Mouse (Mus musculus) ES-E14 (cell line): ENCODE results near the gene L3mbtl1. TPM values are rescaled to one million over a fixed set of nuclear protein-coding genes. Genes with fewer than 3 reads are reported as not detected.

Experiments
- DNase-seq: peaks from one replicate; pipeline ENCODE4 v3.0.0-alpha.2; 2013; ENCODE audit warnings: low read depth, low spot score
- H3K27ac ChIP-seq: 2 replicates; pipeline ENCODE4 v1.5.1; 2012; ENCODE audit warnings: low read depth, mild to moderate bottlenecking, low read length, moderate library complexity, mixed read lengths; ENCODE audit not compliant: poor library complexity, insufficient read depth, severe bottlenecking
- H3K36me3 ChIP-seq: 2 replicates; pipeline ENCODE4 v1.6.1; 2012; ENCODE audit warnings: mild to moderate bottlenecking, low read length, moderate library complexity, mixed read lengths; ENCODE audit not compliant: control insufficient read depth, poor library complexity, insufficient read depth, severe bottlenecking
- H3K4me1 ChIP-seq, 2 experiments: fragments of 150-350 bp in 1 of 2; sonication (generic) in 1 of 2; 2 replicates each; pipeline ENCODE4 v1.6.1; 2012; ENCODE audit warnings: low read length in 2 of 2, mild to moderate bottlenecking in 1 of 2, mixed read lengths in 1 of 2; ENCODE audit not compliant: control insufficient read depth in 2 of 2, insufficient read depth in 2 of 2, poor library complexity in 1 of 2
- H3K4me3 ChIP-seq, 2 experiments: fragments of 150-350 bp in 1 of 2; sonication (generic) in 1 of 2; 2 replicates each; pipeline ENCODE4 v1.5.1; 2012; ENCODE audit warnings: low read length in 2 of 2, low read depth in 1 of 2, mild to moderate bottlenecking in 1 of 2, mixed read lengths in 1 of 2; ENCODE audit not compliant: insufficient read depth in 1 of 2, poor library complexity in 1 of 2, severe bottlenecking in 1 of 2
- H3K9ac ChIP-seq: 2 replicates; pipeline ENCODE4 v1.6.1; 2012; ENCODE audit warnings: low read depth, mild to moderate bottlenecking, low read length, mixed read lengths; ENCODE audit not compliant: poor library complexity, insufficient read depth, severe bottlenecking
- H3K9me3 ChIP-seq: fragments of 150-350 bp; sonication (generic); 2 replicates; pipeline ENCODE4 v1.6.1; 2012; ENCODE audit warnings: low read depth, mild to moderate bottlenecking, low read length; ENCODE audit not compliant: control insufficient read depth, insufficient read depth
- CHD2 ChIP-seq: IDR thresholded peaks from 2 replicates; pipeline ENCODE4 v1.6.1; 2014; ENCODE audit warnings: mild to moderate bottlenecking, low read depth, low read length, inconsistent platforms
- HCFC1 ChIP-seq: IDR thresholded peaks from 2 replicates; pipeline ENCODE4 v1.6.1; 2012; ENCODE audit warnings: low read length, inconsistent platforms, borderline replicate concordance; ENCODE audit not compliant: insufficient read depth
- MAFK ChIP-seq: IDR thresholded peaks from 2 replicates; pipeline ENCODE4 v1.6.1; 2014; ENCODE audit warnings: mild to moderate bottlenecking, low read depth, low read length, inconsistent platforms; ENCODE audit not compliant: insufficient read depth
- ZC3H11A ChIP-seq: IDR thresholded peaks from 2 replicates; pipeline ENCODE4 v1.6.1; 2012; ENCODE audit warnings: low read depth, mild to moderate bottlenecking, inconsistent platforms, low read length, borderline replicate concordance
- ZNF384 ChIP-seq: IDR thresholded peaks from 2 replicates; pipeline ENCODE4 v1.6.1; 2012; ENCODE audit warnings: low read depth, low read length, inconsistent platforms
- in situ Hi-C, 2 experiments: fragments of 600-800 bp; cut with MboI; formaldehyde crosslinking; loops; one replicate each; pipeline ENCODE4 v1.15.1; 2025; ENCODE audit warnings: low sequenced_read_pairs in 2 of 2, inconsistent platforms in 1 of 2; ENCODE audit not compliant: unreplicated experiment in 2 of 2
- total RNA-seq: library from RNA; depleted of rRNA; stranded (reverse); fragments of 300-350 nt; gene quantifications from 2 replicates; pipeline ENCODE4 v1.2.3, GENCODE M21; 2012

L3mbtl1 gene
- total RNA-seq, 1 experiment = 1.1 TPM

DNA sequence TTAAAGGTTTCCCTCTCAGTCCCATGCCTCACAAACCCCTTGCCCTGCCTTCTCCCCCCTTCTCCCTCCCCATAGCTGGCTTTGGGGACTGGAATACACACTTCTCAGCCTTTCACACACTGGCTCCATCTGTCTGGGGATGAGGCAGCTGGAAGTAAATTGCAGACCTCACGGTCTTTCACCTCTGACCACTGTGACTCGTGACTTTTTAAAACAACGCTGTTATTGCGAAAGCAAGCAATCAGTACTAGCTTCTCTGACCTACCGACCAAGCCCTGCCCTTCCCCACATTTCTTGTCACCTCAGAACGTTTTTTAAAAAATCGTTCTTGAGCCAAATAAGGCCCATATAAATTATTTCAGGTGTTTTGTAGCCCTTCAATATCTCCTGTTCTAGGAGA lies 29.5 kb downstream of the L3mbtl1 start:
- no peaks in the 10 kb centered on the region for H3K36me3 ChIP-seq

DNA sequence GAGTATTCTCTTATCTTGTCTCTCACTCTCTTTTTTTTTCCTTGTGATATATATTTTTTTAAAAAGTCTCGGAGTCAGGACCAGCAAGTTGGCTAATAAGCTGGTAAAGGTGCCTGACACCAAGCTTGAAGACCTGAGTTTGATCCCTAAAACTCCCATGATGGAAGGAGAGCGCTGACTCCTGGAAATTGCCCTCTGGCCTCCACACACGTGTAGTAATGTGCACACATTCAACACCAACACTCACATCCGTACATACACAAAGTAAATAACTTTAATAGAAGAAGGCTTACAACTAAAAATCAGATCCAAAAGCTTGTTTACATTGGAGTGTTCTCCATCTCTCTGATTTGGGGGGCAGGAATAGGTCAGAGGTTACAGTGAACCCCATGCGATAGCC lies 29.9 kb downstream of the L3mbtl1 start:
- H3K4me3 ChIP-seq = no peak overlapping the region
- no peak overlapping the region for H3K27ac ChIP-seq
- in situ Hi-C loops = loop anchor here in 1 of 2 experiments (25.0 kb wide), 1 partner anchor 364 kb away; no protein-coding TSS in a partner anchor
- DNase-seq = no peak
- no peak overlapping the region for H3K9ac ChIP-seq
- H3K9me3 ChIP-seq = no peaks in the 10 kb centered on the region
- H3K4me1 ChIP-seq = peaks cover 0 to 10% of the 10 kb centered on the region in 2 experiments; a peak in 1 of 4 replicates
- no peaks in the 10 kb centered on the region for H3K36me3 ChIP-seq
- TF ChIP-seq ZNF384 (no peak), HCFC1 (no peak), CHD2 (no peak), ZC3H11A (no peak), MAFK (no peak)

More for the DNA sequence above, 29.5 kb downstream of the L3mbtl1 start:
- TF ChIP-seq ZNF384 (no peak), HCFC1 (no peak), ZC3H11A (no peak), MAFK (no peak), CHD2 (no peak)
- H3K4me1 ChIP-seq = peaks cover 0 to 10% of the 10 kb centered on the region in 2 experiments; a peak in 1 of 4 replicates
- no peak for DNase-seq
- no peak overlapping the region for H3K27ac ChIP-seq
- H3K4me3 ChIP-seq = no peak overlapping the region
- no peak overlapping the region for H3K9ac ChIP-seq
- in situ Hi-C loops = loop anchor here in 1 of 2 experiments (25.0 kb wide), 1 partner anchor 365 kb away; no protein-coding TSS in a partner anchor
- H3K9me3 ChIP-seq = no peaks in the 10 kb centered on the region

- Histone ChIP-seq H3K9me3 (no peaks in the 10 kb centered on the region), H3K4me3 (no peak overlapping the region), H3K36me3 (no peaks in the 10 kb centered on the region), H3K4me1 (peaks cover 0 to 10% of the 10 kb centered on the region in 2 experiments; a peak in 1 of 4 replicates), H3K27ac (no peak overlapping the region), H3K9ac (no peak overlapping the region)
- in situ Hi-C loops = loop anchor here in 1 of 2 experiments (25.0 kb wide), 1 partner anchor 364 kb away; no protein-coding TSS in a partner anchor
- DNase-seq = no peak
- TF ChIP-seq ZC3H11A = no peak
- TF ChIP-seq ZNF384 = no peak
- TF ChIP-seq HCFC1 = no peak
- no peak for TF ChIP-seq CHD2
- TF ChIP-seq MAFK = no peak
Observed at GRCm38 (mm10) chr2:162973637-162974036, 30.4 kb downstream of the L3mbtl1 start.

GRCm38 (mm10) chr2:162975157-162975775 lies 32.0 kb downstream of the L3mbtl1 start:
- Histone ChIP-seq H3K27ac (no peak overlapping the region), H3K9ac (no peak overlapping the region), H3K4me1 (peaks cover 0 to 10% of the 10 kb centered on the region in 2 experiments; a peak in 1 of 4 replicates), H3K36me3 (no peaks in the 10 kb centered on the region), H3K4me3 (no peak overlapping the region), H3K9me3 (no peaks in the 10 kb centered on the region)
- in situ Hi-C loops = no loop called here
- TF ChIP-seq HCFC1 (no peak), MAFK (no peak), ZNF384 (no peak), ZC3H11A (no peak), CHD2 (no peak)
- DNase-seq = no peak
